Mouse (Mus musculus) thymus, postnatal 4 days (tissue): ENCODE measurements around the gene Oxnad1.
"Not testable (repeated sequence)": the region's sequence is repeated elsewhere in the genome, so short reads cannot be mapped to it uniquely, and the experiment has no call there.

ENCODE experiments used
- DNase-seq: peaks from one replicate; pipeline ENCODE4 v3.0.0; 2021

The Oxnad1 gene

GRCm38 (mm10) chr14:32084761-32085485 is at the start of gene Oxnad1:
Gene Oxnad1 (plus strand): TSS chr14:32085374.
- peak; percentile 85 for DNase-seq

DNA sequence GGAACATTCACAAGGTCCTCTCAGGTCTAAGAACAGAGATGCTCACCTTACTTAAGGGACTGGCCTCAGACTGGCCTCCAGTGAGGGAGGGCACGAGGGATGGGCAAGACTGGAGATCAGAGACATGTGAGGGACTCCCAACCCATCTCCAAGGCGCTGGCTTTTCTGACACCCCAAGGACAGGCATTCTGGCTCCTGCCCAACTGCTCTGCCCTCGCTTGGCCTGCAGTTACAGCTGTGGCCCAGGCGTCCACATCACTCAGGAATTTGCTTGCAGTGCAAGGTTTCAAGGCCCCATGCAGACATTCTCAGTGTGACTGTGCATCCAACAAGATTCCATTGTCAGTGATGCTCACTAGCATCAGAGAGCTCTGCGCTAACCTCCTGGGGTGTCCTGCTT is 48.7 kb upstream of the Oxnad1 start:
- no peak for DNase-seq

DNA sequence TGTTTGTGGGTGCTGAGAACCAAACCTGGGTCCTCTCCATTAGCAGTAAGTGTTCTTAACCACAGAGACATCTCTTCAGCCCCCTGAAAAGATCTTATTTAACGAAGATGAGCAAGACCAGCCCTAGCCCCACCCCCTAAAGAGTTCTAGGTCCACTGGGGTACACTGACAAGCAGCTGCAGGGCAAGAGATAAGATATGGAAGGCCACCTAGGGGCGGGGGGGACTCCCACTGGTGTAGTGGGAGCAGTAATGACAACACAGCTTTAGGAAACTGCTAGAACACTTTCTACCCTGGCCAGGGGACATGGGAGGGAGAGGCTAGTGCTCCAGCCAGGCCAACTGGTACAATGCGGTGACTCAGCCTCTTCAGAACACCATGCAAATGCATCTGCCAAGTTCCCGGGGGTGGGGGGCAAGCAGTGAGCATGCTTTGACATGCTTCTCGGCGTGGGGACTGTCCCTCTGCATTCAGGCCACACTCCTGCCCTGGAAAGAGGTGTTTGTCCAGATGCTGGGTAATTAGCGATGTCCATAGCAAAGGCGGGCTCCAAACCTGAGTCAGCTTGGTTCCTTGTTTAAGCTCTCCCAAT is 47.4 kb upstream of the Oxnad1 start:
- no peak for DNase-seq

DNA sequence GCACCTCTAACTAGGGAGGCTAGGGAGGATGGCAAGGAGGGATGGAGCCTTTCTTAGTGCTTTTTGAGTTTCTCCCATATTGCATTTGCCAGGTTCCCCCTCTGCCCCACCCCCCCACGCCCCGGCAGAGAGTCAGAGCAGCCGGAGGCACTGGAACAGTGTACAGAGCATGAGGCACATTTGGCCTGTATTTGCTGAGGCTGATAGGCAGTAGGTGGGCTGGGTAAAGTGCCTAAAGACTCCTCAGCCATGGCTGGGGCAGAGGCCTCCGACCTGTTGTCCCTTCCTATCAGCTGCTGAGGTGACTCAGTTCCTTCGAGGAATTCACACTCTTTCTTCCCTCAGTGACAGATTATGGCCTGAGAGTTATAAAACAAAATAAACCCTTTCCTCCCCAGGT is 43.1 kb upstream of the Oxnad1 start:
- no peak for DNase-seq

- no peak for DNase-seq
Observed at GRCm38 (mm10) chr14:32046357-32046756, 38.8 kb upstream of the Oxnad1 start.

DNA sequence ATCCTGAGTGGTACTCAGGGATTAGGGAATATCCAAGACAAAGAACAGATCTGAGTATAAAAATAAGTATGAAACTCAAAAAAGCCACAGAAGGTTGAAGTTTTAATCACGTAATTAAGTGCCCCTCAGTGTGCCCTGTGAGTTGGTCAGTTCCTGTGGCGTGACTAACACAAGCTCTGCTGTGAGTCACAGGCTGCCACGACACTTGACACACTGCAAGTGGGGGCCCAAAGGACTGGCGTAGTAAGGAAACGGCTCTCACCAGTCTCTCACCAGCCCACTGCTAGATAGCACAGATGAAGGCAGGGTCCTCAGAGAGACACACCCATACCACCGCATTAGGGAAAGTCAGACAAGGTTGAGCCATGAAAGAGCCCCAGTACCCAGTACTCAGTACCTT is 35.0 kb upstream of the Oxnad1 start:
- no peak for DNase-seq

DNA sequence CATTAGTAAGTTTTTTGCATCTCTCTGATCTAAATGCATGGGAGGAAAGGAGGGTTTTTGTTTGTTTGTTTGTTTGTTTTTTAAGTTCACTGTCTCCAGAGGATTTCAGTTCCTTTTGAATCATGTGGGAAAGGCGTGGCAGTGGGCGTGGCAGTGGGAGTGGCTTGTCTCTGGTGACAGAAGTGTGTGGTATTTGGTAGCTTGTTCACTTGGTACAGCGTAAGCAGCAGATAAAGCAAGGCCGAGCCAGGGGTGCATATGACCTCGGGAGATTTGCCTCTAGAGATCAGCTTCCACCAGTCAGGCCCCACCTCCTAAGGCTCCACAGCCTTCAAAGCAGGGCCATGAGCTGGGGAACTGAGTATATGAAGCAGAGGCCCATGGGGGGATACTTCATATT is 31.3 kb upstream of the Oxnad1 start:
- no peak for DNase-seq

GRCm38 (mm10) chr14:32054788-32055187 is 30.4 kb upstream of the Oxnad1 start:
- no peak for DNase-seq

- no peak for DNase-seq
Observed at GRCm38 (mm10) chr14:32055781-32056180, 29.4 kb upstream of the Oxnad1 start.

- DNase-seq = peak; percentile 76
Observed at GRCm38 (mm10) chr14:32056675-32057074, 28.5 kb upstream of the Oxnad1 start.

DNA sequence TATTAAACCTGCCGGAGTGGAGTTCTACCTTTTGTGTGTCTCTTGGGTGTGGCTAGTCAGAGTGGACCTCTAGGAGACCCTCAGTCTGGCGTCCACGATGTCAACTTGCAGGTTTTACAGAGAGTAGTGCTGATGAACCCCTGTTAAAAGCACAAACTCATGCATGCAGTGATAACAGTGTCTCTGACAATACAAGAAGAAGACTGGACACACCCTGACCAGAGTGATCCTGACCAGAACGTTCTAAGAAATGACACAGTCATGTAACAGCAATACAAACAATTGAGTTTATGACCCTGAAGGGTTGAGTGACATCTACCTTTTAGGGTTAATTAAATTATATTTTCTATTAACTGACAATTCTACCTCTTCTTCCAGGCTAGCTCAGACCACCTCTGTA is 27.5 kb upstream of the Oxnad1 start:
- no peak for DNase-seq

- DNase-seq = no peak
Observed at GRCm38 (mm10) chr14:32061398-32061797, 23.8 kb upstream of the Oxnad1 start.

- DNase-seq = no peak
Observed at GRCm38 (mm10) chr14:32072807-32073206, 12.4 kb upstream of the Oxnad1 start.

DNA sequence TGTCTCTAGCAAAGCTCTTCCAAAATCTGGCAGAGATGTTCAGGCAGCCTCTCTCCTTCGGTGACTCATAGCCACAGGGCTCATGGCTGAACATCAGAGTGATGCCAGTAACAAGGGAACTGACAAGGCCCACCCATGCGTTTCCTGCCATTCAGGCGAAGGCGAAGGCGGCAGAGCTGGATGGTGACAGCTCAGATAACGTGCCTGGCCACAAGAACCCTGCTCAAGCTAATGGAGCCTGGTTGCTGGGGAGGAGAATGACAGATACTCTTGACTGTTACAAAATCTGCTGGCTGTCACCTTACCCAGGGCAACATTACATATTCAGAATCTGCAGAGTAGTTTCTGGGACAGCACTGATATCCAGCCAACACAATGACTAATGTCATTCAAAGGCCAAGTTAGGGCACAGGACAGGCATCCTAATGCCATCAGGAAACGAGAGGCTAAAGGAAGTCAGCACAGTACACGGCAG is 11.9 kb upstream of the Oxnad1 start:
- no peak for DNase-seq

- no peak for DNase-seq
Observed at GRCm38 (mm10) chr14:32073901-32074300, 11.3 kb upstream of the Oxnad1 start.

GRCm38 (mm10) chr14:32076896-32077575 is 8.1 kb upstream of the Oxnad1 start:
- peak; percentile 66 for DNase-seq

DNA sequence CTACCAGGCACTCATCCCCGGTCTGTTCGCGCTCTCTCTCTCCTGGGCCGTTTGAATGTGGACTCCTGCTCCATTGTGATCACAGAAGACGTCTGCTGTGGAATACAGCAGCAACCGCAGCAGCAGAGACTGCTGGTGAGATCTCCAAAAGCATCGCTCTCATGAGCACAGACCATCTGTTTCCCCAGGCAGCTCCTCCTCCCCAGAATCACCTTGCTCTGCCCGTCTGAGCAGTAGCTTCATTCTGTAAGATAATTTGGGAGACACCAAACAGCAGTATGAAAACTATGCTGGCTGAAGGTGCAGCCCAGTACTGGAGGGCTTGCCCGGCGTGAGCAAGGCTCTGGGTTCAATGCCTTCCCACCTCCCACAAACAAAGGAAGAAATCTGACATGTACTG is 4.1 kb upstream of the Oxnad1 start:
- DNase-seq = no peak

GRCm38 (mm10) chr14:32082891-32083290 is 2.3 kb upstream of the Oxnad1 start:
- no peak for DNase-seq

GRCm38 (mm10) chr14:32083466-32083865 is 1.7 kb upstream of the Oxnad1 start:
- DNase-seq = no peak

DNA sequence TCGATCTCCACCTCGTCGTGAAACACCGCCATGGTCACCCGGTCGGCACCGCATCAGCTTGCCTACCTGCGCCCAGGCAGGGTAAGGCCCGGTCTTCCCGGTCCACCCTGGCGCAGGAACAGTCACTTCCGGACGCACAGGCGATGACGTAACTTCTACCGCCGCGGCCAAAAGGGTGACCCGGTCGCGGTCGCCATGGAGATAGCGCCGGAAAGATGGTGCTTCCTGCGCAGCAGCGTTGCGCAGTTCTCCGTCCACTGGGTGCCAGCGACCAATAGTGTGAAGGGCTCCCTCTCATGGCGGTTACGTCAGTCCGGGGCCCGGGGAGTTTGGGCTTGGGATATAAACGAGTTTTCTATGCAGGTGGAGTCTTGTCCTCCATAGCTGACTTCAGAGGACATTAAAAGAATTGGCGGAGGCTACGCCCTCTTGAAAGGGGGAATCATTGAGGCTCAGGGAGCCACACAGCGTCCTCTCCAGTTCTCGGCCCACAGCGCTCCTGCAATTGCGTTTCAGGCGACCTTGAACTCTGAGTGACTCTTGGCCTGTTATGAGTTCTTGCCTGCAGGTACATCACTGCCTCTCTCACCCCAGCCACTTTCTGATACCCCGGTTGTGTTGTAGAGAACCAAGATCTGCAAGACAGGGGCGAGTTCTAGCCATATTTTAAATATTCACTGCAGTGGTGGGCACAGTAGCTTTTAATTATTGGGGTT is 470 bp downstream of the Oxnad1 start, which contains the start of gene Dph3:
Dph3 (minus strand) TSS at position 244 of the 716 bp plus-strand sequence.
- DNase-seq = peak; percentile 95

GRCm38 (mm10) chr14:32086226-32086625 is 1.1 kb downstream of the Oxnad1 start:
- no peak for DNase-seq

- DNase-seq = not testable (repeated sequence)
Observed at GRCm38 (mm10) chr14:32087584-32088248, 2.5 kb downstream of the Oxnad1 start.

GRCm38 (mm10) chr14:32091124-32091523 is 6.0 kb downstream of the Oxnad1 start:
- DNase-seq = no peak
